Mouse (Mus musculus) ES-CJ7 (cell line): Measurements from ENCODE around the gene Rnf182.
A peak's percentile ranks its signal among the peaks of the same experiment; 100 is the strongest.

Experiments
- DNase-seq: peaks from one replicate; pipeline ENCODE4 v3.0.0; 2011; ENCODE audit warnings: low read depth, low spot score

Rnf182 gene

GRCm38 (mm10) chr13:43612040-43612439 lies 3.5 kb upstream of the Rnf182 start:
- no peak for DNase-seq

DNA sequence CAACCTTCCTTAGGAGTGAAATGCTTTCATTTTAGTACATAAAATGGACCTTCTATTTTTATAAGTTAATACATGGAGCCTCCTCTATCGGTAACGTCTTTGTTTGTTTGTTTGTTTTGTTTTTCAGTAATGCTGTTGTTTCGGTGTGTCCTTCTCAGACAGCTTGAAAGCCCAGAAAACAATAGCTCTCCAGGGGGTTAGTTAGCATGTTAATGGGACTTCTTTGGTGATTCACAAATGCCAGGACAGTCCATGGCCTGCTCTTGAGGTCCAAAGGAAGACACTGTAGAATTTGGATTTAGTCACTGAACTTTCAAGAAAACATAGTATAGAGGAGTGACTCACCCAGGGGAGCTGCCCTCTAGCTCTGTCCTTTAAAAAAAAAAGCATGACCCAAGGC lies 843 bp upstream of the Rnf182 start:
- peak; percentile 85 for DNase-seq

DNA sequence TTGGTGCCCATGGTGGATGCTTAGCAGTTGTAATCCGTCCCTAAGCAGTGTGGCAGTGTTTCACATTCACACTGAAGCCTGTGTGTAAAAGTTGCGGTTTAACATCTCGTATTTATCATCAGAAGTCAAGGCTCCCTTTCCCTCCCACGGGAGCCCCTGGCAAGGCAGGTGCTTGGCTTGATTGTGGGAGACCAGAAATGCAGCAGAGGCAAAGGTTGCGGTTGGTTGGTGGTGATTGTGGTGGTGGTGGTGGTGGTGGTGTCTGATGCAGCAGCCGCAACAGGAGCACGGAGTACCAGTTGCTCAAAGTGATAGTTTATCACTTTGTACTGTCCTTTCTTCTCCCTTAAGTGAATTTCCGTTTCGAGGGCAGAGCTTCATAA lies 325 bp upstream of the Rnf182 start:
- DNase-seq: peak; percentile 37

- no peak for DNase-seq
Measured at GRCm38 (mm10) chr13:43616551-43616950, 1.0 kb downstream of the Rnf182 start.

DNA sequence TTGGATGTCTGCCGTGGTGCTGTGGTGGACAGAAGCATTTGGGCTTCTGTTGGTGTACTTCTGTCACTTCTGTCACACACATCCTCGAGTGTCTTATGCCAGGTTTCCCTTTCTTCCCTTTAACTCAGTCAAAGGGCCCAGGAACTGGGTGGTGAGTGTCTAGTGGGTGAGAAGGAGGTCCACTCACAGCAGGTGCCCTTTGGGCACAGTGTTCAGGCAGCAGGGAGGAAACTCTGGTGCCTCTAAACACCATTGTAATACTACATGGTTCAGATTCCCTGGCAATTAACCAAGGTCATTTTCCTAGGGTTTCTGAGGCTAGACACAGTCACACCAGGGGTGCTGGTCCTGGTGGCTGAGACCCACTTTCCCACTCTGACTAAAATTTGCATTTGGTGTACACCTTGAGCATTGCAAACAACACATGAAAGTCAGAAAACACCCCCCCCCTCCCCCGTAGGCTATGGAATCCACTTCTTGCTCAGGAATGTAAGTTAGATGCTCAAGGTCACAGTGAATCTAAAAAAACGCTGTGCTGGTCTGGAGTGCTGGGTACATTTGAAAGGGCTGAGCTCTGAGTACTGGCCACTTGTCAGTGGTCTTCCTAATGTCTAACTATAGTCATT lies 4.2 kb downstream of the Rnf182 start:
- peak; percentile 48 for DNase-seq

GRCm38 (mm10) chr13:43627922-43628321 lies 12.4 kb downstream of the Rnf182 start:
- no peak for DNase-seq

DNA sequence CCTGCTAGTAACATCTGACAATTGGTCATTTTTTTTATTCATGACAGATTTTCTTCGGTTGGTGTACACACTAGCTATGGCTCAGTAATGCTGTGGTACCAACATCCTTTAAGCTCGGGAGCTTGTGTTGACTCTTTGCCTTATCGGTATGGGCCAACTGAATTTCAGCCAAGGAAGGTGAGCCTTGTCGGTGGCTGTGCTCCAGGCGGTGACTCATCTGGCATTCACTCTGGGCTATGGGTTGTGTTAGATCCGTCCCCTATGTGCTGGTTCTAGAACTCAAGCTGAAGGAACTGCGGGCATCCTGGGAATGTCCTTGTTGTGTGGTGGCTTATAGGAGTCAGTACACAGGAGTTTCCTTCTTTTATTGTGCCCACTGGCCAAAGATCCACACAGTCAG lies 14.3 kb downstream of the Rnf182 start:
- DNase-seq: no peak

DNA sequence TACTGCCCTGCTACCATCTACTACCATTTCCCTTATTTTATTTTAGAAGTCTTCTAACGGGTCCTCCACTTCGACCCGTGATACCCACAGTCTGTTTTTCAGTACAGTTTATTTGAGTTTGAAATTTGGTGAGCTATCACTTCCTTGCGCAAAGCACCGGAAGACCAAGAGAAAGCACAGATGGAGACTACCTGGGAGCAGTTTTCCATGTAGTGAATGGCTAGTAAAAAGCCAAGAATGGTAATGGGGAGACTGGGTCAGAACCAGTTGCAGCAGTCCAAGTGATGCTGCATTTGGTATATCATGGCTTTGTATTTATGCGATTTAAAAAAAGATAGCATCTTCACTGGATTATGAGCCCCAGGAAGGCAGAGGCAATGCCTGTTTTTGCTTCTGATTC lies 15.8 kb downstream of the Rnf182 start:
- no peak for DNase-seq

GRCm38 (mm10) chr13:43633024-43633423 lies 17.5 kb downstream of the Rnf182 start:
- no peak for DNase-seq

DNA sequence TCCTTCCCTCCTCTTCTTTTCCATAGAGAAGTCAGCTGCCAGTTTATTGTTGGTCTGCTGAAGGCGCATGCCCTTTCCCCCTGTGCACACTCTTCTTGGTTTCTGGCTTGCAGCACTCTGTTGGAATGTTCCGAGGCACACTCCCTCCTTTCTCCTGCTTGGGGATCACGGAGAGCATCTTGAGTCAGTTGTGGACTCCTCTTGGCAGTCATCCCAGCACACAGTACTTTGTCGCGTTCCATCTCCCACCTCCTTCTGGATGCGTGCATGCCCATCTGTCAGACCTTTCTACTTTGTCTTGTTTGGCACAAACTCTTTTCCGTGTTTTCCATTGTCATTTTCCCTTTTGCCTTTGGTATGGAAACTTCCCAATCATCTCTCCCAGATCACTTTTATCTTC lies 22.2 kb downstream of the Rnf182 start:
- DNase-seq: no peak

- no peak for DNase-seq
Measured at GRCm38 (mm10) chr13:43644991-43645390, 29.5 kb downstream of the Rnf182 start.

DNA sequence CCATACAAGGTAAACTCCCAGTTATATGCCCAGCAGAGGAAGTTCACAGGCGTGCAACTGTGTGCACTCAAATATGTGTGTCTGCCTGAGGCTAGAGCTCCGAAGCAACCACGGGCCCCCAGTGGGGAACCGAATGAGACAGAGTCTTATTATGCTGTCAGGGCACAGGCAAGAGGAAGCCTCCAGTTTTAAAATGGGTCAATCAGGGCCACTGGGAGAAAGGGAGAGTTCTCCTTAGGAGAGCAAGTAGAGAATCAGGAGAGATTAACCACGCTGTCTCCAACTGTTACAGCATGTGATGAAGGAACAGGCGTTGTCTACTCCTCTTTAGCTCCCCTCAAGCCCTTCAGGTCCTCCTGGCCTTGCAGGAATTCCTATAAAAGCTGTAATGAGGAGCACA lies 33.0 kb downstream of the Rnf182 start:
- DNase-seq: no peak

GRCm38 (mm10) chr13:43651277-43651676 lies 35.8 kb downstream of the Rnf182 start:
- no peak for DNase-seq

DNA sequence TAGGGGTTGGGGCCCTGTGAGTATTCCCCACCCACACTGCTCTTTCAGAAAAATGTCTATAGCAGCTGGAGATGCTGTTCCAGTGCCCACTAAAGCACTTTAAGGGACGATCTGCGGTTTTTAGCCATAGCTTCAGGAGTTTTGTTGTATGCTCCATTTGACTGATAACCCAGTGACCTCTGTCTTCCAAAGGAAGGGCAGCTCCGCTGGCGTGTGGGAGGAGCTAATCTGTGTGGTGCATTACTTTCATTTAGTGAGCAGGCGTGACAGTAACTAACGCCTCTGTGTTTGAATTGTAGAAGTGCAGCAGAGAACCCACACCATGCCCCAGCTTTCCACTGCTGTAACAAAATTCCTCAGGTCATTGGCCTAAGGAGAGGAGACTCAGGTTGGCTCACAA lies 38.6 kb downstream of the Rnf182 start:
- DNase-seq: no peak

DNA sequence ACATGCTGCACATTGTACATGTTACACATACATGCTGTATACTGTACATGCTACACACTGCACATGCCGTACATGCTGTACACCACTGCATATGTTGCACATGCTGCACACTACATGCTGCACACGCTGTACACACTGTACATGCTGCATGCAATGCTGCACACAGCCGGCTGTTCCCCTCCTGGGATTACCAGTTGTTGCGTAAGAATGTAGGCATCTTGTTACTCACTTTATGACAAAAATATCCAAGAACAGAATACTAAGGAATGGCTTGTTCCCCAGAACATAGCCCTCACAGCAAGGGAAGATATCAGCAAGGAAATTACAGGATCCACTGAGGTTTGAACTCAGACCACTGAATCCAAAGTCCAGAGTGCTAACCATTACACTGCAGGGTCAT lies 47.7 kb downstream of the Rnf182 start:
- DNase-seq: no peak

DNA sequence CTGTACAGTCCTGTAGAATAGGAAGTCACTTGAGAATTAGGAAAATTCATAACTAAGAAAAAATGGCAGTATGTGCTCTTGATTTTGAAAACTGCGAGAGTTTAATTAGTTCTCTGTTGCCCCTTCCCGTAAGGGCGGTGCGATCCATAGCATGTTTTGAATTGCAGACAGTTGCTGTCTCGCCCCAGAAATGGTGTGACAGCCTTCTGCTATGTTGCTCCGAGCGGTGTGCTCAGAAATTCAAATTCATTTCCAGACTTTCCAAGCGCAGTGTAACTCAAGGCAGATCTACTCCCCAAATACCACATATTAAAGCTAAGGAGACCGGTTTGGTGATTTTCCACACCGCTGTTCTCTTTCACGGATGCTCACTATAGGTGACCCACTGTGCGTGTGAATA lies 50.6 kb downstream of the Rnf182 start:
- DNase-seq: no peak

DNA sequence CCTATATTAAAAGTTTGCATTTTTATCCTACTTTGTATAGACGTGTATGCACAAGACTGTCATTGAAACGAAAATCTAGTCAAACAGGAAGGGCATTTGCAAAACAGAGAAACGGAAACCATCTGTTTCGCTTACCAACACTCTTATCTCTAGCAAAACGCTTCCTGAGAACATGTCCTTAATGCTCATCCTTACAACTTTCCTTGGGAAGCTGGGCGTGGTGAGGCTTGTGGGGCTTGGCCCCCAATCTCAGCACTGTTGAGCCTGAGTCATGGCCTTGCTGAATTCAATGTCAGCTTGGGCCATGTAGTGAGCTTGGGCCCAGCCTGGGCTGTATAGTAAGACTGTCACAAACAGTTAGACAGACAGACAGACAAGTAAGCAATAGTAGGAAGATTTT lies 51.4 kb downstream of the Rnf182 start:
- DNase-seq: no peak

DNA sequence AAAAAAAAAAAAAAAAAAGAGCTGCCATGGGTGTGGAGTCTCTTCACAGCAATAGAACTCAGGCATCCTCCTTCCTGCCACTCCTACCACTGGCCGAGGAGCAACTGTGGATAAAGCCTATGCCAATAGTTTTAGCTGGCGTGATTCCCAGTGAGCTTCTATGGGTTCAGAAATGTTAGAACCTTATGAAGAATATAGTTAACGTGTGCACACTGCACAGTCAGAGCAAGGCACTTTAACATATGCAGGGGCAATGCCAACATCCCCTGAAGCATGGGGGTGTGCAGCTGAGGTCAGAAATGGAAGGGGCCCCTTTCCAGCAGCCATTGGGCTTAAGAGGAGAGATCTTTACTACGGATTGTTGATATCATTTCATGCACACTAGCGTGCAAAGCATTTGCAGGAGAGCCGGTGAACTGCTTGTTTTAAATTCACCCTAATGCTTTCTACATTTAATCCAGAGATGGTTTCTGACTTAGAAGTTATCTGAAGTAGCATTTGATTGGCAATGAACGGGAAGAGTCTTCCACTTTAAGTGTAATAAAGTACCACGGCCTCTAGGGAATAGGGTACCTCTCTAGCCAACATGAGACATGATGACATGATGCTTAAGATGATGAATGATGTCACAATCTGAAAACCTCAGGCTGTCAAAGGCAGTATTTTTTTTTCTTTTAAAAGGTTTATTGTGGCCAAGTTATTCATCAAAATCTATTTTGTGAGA lies 61.8 kb downstream of the Rnf182 start:
- DNase-seq: no peak

- no peak for DNase-seq
Measured at GRCm38 (mm10) chr13:43677883-43678244, 62.4 kb downstream of the Rnf182 start.

DNA sequence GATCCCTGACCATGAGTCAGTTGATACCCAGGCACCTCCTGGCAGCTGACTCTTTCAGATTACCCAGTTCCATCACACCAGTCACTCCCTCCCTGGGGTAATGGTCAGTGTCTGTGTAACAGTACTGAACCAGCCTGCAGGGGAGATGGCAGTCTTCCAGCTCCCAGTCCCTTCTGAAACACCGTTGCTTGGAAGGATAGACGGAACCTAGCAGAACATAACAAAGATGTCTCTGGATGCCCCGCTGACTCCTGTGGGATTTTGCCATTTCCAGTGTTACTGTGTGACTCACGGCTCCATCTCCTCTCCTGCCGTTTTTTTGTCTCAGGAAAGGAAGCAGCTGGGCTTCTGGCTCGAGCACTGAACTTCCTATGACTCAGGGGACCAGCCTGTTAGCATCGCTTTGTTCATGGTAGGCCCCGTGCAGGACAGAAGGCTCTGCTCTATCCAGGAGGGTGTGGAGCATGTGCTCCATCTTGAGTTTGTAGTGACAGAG lies 69.0 kb downstream of the Rnf182 start:
- no peak for DNase-seq

DNA sequence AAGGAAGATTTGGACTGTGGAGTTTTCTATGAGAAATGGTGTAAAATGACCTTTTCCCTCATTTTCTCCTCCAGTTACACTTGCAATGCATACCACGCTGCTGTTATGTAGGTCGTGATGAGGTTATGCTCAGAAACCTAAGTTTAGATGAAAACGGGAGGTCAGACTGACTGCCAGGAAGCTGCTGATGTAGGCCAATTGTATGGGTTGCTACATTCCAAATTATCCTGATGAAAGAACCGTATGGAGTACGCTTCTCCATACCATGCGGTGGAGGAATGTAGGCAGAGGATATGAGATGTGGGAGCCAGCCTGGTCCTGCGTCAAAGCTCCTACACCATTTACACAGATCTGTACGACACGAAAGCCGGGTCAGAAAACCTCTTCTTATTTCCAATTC lies 72.6 kb downstream of the Rnf182 start:
- no peak for DNase-seq

DNA sequence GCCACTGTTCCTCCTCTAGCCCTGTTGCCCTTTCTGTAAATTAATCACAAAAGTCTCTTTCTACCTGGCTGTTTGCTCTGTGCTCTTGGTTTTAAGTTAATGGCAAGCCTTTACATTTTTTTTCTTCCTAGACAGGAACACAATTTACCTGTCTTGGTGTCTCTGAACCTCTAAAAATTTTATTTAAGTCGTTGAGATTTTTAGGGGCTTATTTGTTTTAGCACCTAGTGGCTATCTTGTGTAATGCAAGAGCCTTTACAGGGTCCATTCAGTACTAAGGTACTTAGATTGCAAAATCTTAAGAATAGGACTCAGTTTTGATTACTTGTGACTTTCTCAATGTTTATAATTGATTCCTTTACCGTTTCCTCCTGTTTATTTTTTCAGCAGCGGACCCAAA lies 76.2 kb downstream of the Rnf182 start:
- DNase-seq: peak; percentile 24

GRCm38 (mm10) chr13:43695521-43695920 lies 80.0 kb downstream of the Rnf182 start:
- no peak for DNase-seq

- DNase-seq: peak; percentile 89
Measured at GRCm38 (mm10) chr13:43696011-43696410, 80.5 kb downstream of the Rnf182 start.
